Mouse (Mus musculus) retina, postnatal 7 days (tissue): Measurements from ENCODE around the gene Rpl39l.
"Not testable (repeated sequence)": the region's sequence is repeated elsewhere in the genome, so short reads cannot be mapped to it uniquely, and the experiment has no call there.

Experiments
- DNase-seq: peaks from one replicate; pipeline ENCODE4 v3.0.0-alpha.2; 2012; ENCODE audit warnings: low read depth, low spot score

The Rpl39l gene

DNA sequence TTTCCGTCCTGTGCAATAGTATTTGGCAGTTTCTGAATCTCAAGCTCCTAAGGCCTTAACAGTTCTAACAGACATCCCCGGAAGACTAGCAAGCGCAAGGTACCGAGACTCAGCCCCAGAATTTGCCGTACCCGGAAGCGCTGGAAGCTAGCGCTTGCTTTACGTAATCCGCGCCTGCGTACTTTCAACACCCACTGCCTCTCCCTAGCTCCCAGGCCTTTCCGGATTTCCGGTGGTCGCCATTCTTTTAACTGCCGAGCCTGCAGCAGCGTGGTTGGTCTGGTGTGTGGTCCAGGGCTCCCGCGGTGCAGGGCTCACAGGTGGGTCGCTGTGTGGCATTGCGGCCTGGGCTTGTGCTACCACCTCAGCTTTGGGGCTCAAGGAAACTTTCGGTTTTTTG lies at the start of gene Rpl39l:
TSS of gene Rpl39l (plus strand) at position 222 of the 400 bp plus-strand sequence.
- DNase-seq, result no peak

DNA sequence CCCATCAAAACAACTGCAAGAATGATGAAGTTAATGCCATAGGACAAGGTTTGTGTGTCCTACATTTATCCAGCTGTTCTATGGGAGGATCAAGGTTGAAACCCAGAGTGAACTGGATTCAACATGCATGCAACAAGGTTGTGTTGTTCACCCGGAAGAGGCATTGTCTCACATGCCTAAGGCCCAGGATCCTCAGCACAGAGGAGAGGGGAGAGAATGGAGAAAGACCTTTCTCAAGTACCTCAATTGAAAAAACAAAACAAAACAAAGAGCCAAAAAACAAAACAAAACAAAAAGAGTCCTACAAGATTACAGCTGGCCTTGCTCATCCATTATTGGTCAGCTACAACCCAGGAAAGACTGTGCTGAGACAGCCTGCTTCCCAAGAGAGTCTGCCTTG lies 42.4 kb upstream of the Rpl39l start:
- DNase-seq, result no peak

DNA sequence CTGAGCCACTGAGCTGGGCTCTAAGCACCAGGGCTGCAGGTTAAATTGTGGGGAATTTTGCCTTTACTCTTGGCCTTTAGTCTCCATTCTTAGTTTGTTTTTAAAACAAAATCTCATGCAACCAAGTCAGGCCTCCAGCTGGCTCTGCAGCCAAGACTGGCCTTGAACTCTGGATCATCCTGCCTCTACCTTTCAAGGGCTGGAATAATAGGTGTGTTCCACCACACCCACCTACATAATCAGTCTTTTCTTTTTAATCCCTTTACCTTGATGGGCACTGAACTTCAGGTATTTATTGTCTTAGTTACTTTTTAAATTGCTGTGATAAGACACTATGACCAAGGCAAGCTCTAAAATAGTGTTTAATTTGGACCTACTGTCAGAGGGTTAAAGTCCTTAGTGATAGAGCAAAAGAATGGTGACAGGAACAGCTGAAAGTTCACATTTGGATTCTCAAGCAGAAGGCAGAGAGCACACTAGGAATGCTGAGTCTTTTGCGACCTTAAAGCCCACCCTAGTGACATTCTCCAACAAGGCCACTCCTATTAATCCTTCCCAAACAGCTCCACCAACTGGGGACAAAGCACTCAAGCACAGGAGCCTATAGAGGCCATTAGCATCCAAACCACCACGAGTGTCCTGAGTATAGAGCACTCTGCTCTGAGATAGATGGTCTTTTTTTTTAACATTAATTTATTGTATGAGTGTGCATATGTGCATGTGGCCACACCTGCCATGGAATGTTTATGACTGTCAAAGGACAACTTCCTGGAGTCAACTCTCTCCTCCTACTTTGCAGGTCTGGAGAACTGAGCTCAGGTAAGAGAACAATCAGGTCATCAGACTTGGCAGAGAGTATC lies 40.7 kb upstream of the Rpl39l start:
- no peak for DNase-seq

DNA sequence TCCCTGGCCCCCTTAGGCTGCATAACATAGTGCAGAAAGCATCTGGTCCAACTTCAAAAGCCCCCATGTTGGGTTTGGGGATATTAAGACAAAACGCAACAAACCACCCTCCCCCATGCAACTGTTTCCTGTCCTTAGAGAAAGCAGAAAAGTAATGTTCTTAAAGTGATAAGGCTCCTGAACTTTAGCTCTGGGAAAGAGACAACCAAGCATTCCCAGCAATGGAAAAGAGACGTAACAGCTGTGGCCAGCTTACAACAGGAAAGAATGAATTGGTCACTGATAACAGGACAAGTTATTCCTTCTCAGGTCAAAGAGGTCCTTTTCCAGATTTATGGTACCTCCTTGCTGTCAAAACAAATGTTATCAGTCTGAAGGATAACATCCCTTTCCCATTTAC lies 26.9 kb upstream of the Rpl39l start:
- DNase-seq, result no peak

DNA sequence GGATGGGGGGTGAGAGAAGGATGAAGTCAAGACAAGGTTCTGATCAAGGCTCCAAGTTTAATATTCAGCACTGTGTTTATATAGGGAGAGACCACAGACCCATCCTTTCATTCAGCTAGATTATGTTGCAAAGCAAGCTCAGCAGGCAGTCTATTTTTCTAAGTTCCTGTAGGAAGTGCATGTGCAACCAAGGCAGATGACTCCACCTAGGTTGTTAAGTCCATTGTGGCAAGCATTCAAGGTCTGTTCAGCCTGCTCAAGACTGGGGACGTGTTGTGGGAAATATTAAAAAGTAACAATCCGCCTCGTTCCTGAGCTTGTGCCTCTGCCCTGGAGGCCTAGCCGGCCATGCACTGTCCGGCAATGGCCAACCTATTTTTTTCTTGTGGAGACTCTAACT lies 22.6 kb upstream of the Rpl39l start:
- no peak for DNase-seq

DNA sequence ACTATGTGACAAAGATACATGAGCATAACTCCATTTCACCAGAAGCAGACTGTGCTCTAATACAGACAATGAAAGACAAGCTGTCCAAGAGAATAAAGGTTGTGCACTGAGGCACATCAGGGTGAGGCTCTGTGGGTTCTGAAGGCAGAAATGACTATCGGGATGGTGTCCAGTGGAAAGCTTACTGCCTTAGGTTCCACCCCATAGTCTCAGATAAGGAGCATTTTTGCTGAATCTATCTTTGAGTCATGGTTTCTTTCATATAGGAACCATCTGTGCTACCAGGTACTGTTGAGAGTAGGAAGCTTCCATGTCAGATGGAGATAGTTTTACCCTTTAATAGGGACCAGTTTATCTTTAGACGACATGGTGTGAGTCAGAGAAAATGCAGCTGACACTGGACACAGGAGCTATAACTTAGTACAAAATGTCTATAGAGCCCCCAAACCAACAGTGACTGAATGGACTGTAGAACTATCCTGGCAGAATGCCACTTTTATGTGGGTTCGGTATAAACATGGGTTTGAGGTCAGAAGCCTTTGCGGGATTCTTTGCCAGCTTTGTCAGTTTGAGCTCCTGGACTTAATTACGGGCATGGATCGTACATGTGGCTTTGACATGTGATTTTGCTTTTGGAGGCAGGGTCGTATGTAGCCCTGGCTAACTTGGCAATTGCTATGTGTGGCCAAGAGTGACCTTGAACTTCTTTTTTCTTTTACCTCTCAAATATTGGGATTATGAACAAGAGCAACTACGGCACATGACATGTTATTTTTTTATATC lies 712 bp upstream of the Rpl39l start:
- DNase-seq, result no peak

DNA sequence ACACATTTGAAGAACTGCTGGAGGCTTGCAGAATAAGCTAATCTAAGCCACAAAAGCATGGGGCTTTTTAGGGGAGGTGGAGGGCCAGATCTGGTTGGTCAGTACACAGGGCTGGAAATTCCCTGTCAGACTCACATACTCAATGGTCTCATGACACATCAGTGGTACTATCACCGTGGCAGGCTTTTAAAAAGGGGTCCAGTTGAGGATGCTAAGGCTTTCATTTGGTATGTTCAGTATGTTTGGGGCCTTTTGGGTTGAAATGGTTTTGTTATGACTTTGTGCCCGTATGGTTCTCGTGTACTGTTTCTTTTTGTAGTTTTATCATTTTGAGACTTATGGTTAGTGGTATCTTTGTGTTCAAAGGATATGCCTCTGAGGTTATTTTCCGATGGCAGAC lies 1.2 kb downstream of the Rpl39l start:
- DNase-seq, result no peak

DNA sequence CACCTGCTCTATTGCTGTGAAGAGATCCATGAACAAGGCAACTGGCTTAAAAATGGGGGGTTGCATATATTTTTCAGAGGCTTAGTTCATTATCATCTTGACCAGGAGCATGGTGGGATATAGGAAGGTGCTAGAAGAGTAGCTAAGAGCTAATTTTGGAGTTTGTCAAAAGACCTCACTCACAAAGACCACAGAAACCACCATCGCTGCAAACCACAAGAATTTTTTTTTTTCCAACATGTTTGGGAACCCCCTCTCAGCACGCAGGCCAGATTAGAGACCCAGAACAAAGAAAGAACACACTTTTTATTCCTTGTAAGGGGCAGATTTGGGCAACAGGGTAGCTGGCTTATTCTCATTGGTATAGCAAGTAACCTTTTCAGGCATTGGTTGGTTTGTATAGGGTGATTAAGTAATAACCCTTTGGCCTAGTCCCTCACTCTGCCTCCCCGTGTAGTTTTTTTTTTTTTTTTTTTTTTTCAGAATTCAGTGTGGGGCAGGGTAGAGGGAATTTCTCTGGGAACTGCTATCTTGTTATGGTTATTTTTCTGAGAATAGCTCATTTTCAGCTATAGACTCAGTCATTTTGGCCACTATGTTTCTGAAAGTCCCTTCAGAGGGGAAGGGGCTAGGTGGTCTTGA lies 2.3 kb downstream of the Rpl39l start:
- DNase-seq, result no peak

DNA sequence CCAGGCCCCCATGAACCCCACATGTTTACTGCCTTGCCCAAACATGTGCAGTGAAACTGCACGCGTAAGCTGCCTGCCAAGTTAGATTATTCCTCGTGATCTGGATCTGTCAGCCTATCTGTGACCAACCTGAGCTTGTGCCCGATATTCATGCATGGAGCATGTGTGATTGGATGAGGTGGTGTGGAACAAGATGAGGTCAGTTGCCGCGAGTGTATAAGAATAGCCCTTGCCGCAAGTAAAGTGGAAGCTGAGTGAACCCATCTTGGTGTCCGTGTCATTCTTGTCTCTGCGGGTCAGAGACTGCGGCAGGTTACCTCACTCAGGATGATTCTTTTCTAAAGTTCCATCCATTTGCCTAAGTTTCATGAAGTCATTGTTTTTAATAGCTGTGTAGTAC lies 17.4 kb downstream of the Rpl39l start:
- DNase-seq, result not testable (repeated sequence)

DNA sequence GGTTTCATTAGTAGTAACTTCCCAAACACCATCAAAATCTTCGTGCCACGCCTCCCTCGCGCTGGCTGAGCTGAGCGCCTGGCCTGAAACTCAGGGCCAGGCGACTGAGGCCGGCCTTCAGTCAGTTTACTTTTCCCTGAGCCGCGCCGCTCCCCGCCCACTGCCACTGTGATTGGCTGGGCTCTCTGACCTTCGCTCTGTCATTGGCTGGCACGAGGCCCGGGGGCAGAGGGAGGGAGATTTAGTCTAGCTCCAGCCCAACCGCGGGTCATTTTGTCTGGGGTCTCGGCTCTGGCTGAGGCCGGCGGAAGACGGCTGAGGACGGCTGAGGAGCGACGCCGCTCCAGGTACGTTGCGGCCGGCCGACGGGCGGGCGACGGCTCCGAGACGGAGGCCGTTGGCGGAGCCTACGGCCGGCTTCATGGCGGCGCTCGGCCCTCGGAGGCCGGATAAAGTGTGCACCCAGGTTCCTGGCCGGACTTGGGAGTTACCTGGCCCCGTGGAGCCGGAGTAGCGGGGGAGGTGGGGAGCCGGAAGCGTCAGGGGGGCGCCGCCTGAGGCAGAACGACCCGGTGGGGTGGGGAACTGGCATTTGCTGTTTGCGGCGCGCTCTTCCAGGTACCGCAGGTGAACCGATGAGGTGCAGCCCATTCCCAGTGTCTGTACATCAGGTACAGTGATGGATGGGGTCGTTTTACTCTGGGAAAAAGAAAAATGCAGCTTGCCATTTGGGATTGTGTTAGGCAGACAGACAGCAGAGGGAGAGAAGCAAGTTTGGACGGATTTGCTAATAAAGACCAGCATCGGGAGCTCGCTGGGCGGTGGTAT lies 22.9 kb downstream of the Rpl39l start, which contains the start of gene Atf7ip2:
TSS of gene Atf7ip2 (plus strand) at position 34 of the 828 bp plus-strand sequence.
- peak; percentile 71 for DNase-seq

DNA sequence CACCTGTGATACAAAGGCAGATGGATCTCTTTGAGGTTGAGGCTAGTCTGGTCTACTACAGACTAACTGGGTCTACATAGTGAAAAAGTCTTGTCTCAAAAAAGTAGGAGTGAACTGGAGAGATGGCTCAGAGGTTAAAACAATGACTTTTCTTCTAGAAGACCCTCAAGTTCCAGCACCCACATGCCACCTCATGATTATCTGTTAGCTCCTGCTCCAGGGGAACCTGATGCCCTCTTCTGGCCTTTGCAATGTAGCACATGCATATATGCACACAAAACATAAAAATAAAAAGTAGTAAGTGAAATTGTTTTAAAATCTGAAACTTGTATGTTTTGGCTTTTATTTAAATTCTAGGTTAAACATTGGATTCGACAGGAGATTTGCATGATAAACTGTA lies 38.8 kb downstream of the Rpl39l start:
- DNase-seq, result no peak

DNA sequence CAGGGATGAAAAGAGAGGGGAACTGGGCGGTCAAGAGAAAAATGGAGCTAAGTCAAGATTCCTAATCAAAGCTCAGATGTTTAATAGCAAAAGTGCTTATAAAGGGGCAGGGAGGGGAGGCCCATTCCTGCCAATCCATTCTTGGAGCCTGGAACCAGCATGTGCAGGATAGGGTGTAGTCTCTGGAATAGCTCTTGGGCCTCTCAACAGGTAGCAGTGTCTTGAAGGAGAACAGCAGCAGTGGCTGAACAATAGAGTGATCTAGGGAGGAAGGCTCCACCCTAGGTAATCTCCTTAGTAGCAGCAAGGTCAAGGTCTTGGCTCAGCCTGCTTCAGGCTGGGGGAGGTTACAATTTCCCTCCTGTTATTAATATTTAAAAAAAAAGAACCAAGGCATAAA lies 46.3 kb downstream of the Rpl39l start:
- not testable (repeated sequence) for DNase-seq

DNA sequence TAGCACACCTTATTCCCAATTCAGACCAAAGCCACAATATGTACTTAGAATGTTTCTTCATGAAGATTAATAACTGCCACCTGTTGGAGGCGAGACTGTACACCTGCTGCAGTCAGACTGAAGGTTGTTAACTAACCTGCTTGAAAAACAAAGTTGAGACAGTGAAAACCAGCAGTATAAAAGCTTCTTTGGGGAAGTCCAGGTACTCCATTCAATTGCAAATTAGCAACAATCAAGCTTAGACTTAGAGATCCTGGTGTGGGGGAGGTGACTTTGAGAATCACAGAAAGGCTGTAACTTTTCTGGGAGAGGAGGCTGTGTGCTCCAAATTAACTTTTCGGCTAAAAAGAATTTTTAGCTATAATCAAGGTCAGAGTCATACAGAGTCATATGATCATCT lies 47.0 kb downstream of the Rpl39l start:
- DNase-seq, result not testable (repeated sequence)
